Mouse (Mus musculus): ENCODE data around the gene Fam78a. TPM values are rescaled to one million over a fixed set of nuclear protein-coding genes. Genes with fewer than 3 reads are reported as not detected.

Fam78a gene
- total RNA-seq, 4 experiments from 2014 or later, result 10.8 to 17.5 (median 14.9) TPM

GRCm38 (mm10) chr2:32102944-32103343 is 18.3 kb upstream of the Fam78a start:
- DNase-seq (ENCODE audit: low spot score in 2 of 2), result no peak

DNA sequence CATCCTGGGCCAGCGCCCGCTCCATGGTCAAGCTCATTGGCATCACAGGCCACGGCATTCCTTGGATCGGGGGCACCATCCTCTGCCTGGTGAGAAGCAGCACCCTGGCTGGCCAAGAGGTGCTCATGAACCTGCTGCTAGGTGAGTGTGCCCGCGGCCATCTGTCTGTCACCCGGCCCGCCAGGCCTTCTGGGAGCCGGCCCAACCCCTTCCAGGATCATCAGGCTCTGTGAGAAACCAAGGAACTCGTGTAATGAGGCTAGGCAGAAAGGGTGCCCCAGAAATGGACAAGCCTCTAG is 11.4 kb upstream of the Fam78a start:
- DNase-seq (ENCODE audit: low spot score in 2 of 2), result peak in 1 of 2 experiments; percentile 67

DNA sequence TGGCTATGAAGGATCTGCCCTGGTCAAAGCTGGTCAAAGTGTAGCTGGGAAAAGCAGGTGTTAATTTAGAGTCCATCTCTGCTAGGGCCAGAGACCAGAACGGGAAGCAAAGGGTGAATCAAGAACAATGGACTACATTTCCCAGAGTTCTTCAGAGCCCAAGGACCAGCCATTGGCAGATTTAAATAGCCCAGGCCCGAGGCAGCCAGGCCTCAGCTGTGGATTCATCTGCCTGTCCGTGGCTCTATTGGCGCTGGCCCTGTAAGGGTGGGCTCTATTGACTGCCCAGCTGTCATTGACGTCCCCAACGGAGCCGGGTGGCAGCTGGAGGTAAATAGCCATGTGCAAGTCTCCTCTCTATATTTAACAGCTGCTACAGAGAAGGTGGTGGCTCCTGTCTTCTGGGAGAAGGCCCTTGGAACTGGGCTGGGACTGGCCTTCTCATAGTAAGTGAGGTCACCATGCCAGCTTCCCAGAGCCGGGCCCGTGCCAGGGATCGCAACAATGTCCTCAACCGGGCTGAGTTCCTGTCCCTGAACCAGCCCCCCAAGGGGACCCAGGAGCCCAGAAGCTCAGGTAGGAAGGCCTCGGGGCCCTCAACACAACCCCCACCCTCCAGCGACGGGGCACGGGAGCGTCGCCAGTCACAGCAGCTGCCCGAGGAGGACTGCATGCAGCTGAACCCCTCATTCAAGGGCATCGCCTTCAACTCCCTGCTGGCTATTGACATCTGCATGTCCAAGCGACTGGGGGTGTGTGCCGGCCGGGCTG is 10.9 kb upstream of the Fam78a start, which contains the start of gene Plpp7:
Plpp7 (plus strand) TSS at position 178 of the 771 bp plus-strand sequence.
- peak; percentile 80 to 91 for DNase-seq (ENCODE audit: low spot score in 2 of 2)

GRCm38 (mm10) chr2:32094001-32094707 is 9.5 kb upstream of the Fam78a start:
- no peak for DNase-seq (ENCODE audit: low spot score in 2 of 2)

DNA sequence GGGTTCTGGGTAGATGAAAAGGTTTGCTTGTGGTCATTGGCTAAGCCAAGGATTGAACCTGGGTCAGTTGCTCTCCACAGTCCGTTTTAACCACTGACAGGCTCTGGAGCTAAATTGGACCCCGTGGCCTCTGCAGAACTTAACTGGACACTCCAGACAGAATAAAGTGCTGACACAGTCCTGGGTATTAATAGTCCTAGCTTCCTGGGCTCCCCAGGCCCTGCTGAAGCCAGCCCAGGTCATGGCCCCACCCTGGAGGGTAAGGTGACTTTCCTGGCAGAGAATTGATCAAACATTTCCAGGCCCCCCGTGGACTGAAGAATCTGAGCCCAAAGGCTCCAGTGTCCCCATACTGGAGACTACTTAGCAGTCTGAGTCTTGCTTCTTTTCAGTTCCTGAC is 7.3 kb upstream of the Fam78a start:
- DNase-seq (ENCODE audit: low spot score in 2 of 2), result peak; percentile 72 to 84

- no peak for DNase-seq (ENCODE audit: low spot score in 2 of 2)
These were observed 5.5 kb upstream of the Fam78a start for GRCm38 (mm10) chr2:32090145-32090544.

- DNase-seq (ENCODE audit: low spot score in 2 of 2), result no peak
These were observed 4.9 kb upstream of the Fam78a start for GRCm38 (mm10) chr2:32089606-32090005.

DNA sequence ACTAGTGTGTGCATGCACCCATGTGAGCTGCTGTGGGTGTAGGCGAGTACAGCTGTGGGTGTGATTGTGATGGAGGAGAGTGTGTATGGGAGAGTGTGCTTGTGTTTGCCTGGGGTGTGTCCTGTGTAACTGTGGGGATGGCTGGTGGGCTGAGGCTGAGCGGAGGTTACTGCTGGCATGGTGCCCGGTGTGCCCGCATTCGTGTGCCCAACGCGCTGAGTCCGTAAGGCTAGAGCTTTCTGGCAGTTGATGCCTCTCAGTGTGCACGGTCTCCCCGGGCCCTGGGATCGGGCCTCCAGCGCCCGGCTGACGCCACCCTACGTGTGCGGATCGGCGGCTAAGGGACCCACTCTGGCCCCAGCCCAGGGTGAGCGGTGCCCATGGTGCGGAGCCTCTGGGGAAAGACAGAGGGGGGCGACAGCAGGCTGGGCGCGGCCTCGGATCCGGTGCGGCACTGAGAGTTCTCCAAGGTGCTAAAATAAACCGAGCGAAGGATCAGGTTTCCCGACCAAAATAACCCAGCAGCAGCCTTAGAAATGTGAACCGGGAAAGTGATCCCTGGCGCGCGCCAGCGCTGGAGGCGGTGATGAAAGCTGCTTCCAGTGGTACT is 3.8 kb upstream of the Fam78a start:
- DNase-seq (ENCODE audit: low spot score in 2 of 2), result peak; percentile 79 to 89

DNA sequence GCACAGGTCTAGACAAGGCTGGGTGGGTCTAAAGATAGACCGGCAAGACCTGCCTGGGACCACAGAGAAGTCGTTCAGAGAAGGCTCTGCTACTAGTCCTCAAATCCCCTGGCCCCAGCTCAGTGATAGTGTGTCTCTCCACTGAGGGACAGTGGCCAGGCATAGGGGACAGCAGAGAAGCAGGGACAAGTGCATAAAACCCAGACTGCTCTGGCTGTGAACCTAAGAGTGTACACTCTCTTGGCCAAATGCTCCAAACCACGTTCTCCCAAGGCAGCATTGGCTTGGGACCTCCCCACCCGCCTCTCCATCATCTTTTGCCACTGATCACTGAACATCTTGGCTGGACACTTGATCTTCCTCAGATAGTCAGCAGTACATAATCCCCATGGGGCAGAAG is 2.9 kb upstream of the Fam78a start:
- DNase-seq (ENCODE audit: low spot score in 2 of 2), result peak in 1 of 2 experiments; percentile 44

- DNase-seq (ENCODE audit: low spot score in 2 of 2), result no peak
These were observed 574 bp upstream of the Fam78a start for GRCm38 (mm10) chr2:32085231-32085630.

DNA sequence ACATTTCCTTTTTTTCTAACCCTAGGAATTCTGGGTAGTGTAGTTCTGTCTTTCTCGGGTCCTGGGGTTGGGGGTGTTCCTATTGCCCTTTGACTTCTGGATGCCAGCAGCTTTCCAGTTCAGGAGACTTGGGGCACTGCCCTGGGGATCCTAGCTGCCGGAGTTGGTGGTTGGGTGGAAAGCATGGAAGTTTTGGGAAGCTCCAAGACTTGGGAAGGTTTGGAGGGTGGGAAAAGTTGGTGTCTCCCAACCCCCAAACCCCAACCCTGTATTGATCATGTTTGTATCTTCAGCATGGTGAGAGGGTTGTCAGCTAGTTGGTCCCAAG is 179 bp upstream of the Fam78a start:
- no peak for DNase-seq (ENCODE audit: low spot score in 2 of 2)

GRCm38 (mm10) chr2:32083159-32084011 is 1.3 kb downstream of the Fam78a start:
- peak; percentile 39 to 47 for DNase-seq (ENCODE audit: low spot score in 2 of 2)

GRCm38 (mm10) chr2:32082229-32082628 is 2.4 kb downstream of the Fam78a start:
- no peak for DNase-seq (ENCODE audit: low spot score in 2 of 2)

GRCm38 (mm10) chr2:32081296-32081929 is 3.2 kb downstream of the Fam78a start:
- no peak for DNase-seq (ENCODE audit: low spot score in 2 of 2)

DNA sequence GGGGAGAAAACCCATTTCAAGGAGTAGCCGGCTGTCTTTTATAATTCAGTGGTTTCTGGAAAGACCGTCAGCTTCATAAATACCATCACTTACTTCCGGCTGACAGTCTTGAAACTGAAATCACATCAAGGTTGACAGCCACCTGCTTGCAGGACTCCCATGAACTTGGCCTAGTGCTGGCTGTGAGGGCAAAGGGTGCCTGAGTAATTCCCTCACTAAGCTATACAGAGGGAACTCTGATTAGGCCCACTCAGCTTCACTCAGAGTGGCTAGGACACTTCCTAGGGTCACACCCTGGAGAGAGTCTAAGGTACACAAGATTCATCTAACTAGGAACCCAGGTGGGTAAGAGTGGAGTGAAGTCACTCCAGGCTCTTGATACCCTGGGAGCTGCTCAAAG is 4.0 kb downstream of the Fam78a start:
- DNase-seq (ENCODE audit: low spot score in 2 of 2), result no peak

DNA sequence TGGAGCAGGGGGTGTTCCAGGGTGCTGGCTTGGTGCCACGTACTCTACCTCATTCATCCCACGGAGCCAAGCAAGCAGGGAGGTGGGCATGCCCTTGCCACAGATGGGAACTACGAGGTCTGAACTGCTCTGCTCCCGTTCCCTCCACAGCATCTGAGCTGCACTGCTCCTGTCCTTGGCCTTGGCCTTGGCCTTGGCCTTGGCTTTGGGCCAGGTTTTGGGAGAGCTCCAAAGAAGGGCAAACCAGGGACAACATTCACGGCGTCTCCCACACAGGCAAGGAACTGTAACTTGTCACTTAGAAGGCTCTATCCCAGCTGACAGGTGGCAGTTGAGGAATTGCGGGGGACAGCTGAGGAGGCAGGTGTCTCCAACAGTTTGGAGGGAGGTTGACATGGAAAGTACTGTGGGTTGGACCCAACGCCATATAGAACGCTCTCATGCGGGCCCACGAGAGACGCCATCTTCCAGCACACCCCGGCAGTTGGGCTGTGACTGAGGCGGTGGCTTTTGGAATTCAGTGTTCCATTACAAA is 5.4 kb downstream of the Fam78a start:
- no peak for DNase-seq (ENCODE audit: low spot score in 2 of 2)

DNA sequence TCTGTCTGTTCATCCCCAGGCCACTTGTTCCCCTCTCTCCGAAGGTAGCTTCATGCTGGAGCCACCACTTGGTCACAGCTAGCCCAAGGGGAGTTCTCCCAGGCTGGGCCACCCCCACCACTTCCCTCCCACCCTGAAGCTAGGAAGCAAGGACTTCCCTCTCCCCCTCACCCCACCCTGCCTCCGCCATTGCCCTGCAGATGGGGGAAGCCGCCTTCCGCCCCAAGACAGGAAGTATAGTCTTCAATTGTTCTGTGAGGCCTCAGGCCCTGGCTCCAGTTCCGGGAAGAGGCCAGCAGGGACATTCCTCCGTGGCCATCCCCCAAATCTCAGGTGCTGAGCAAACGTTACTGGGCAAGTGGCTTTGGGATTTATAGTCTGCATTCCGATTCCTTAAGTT is 6.1 kb downstream of the Fam78a start:
- no peak for DNase-seq (ENCODE audit: low spot score in 2 of 2)

DNA sequence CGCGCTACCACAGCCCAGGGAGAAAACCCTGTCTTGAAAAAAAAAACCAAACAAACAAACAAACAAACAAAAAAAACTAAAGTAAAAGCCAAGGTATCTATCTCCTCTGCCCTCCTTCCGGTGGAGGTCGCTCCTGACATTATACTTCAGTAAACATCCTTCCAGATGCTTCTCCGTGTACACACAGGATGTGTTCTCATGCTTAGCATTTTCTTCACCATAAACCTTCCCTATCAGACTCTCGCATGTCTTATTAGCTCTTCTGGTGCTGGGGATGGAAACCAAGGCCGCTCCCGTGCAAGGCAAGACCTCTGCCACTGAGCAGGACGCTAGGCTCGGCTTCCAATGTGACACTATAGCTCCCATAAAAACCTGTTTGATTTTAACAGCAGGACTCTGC is 6.9 kb downstream of the Fam78a start:
- no peak for DNase-seq (ENCODE audit: low spot score in 2 of 2)

- no peak for DNase-seq (ENCODE audit: low spot score in 2 of 2)
These were observed 9.3 kb downstream of the Fam78a start for GRCm38 (mm10) chr2:32075368-32075767.

DNA sequence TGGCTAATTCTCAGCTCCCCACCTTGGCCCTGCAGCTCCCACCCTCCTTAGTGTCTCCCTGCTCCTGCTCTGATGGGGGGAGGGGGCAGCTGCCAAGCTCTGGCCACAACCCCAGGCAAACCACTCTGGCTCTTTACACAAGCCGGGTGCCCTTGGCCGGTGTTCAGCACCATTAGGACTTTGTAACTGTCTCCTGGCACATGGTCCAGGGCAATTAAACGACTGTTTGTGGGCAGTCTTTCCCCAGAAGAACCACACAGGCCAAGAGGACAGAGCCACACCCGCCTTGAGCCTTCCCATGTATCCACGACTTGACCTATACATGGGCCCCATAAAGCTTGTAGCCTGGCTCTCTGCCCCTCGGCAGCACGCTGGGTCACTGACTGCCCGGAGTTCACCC is 10.3 kb downstream of the Fam78a start:
- DNase-seq (ENCODE audit: low spot score in 2 of 2), result peak in 1 of 2 experiments; percentile 54

DNA sequence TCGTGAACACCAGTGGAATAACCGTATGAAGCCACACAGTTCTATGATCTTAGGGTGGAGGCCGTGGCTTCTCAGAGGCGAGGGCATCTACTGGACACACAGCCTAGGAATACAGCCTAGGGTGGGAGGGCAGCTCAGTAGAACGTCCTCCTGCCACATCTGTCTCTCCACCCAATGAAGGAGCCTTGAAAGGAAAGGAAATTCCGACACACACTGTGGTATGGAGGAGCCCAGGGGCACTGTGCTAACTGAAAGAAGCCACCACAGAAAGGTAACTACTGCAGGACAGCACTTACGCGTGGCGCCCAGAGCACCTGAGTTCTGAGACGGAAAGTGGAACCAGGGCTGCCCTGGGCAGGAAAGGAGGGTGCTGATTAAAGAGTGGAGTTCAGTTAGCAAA is 13.9 kb downstream of the Fam78a start:
- no peak for DNase-seq (ENCODE audit: low spot score in 2 of 2)
